Mouse (Mus musculus) lung, postnatal 25 days (tissue): ENCODE measurements around the gene Nphp4.

ENCODE experiments used
- DNase-seq: peaks from one replicate; pipeline ENCODE4 v3.0.0; 2022; ENCODE audit warnings: low spot score

The Nphp4 gene

GRCm38 (mm10) chr4:152568006-152568405, 91.5 kb downstream of the Nphp4 start:
- no peak for DNase-seq

GRCm38 (mm10) chr4:152568662-152569395, 92.3 kb downstream of the Nphp4 start:
- DNase-seq = no peak

DNA sequence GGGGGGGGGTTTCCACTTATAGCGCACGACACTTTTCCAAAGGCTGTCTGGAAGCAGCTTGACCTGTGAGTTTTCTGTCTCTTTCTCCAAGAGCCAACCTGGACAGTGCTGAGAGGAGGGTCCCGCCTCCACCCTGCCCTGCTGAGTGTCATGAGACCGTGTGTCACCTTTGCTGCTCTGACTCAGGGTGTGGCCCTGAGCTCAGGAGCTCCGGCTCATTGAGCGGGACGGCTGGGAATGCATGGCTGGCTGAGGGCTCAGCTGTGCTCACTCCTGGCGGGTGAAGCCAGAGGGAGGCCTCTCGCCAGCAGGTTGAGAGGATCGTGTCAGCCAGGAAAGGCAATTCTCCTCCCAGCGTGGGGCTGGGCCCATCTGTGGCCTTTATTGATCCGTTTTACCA, 97.8 kb downstream of the Nphp4 start:
- DNase-seq = no peak

DNA sequence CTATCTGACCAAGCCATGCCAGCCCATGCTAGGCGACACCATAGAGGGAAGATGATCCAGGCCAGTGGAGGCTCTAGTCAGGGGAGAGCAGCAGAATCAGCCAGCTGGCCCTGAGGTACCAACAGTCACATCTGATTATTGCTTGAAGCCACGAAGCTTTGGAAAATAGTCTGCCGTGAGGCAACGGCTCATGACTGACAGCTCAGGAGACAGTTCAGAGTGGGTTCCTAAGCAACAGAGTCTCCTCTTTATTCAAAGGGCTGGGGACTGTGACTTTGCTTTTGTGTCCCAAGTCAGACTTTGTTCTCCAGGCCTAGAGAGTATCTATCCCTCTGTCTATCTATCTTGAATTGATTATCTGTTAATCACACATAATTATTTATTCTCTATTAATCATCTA, 100.3 kb downstream of the Nphp4 start:
- DNase-seq = no peak

GRCm38 (mm10) chr4:152579956-152580355, 103.5 kb downstream of the Nphp4 start:
- DNase-seq = no peak

GRCm38 (mm10) chr4:152582206-152582605, 105.7 kb downstream of the Nphp4 start:
- no peak for DNase-seq

GRCm38 (mm10) chr4:152583616-152584015, 107.1 kb downstream of the Nphp4 start:
- DNase-seq = no peak

- no peak for DNase-seq
Measured at GRCm38 (mm10) chr4:152585526-152585925, 109.0 kb downstream of the Nphp4 start.

GRCm38 (mm10) chr4:152586175-152586574, 109.7 kb downstream of the Nphp4 start:
- no peak for DNase-seq

- no peak for DNase-seq
Measured at GRCm38 (mm10) chr4:152604285-152604684, 127.8 kb downstream of the Nphp4 start.

GRCm38 (mm10) chr4:152609196-152609595, 132.7 kb downstream of the Nphp4 start:
- DNase-seq = no peak

DNA sequence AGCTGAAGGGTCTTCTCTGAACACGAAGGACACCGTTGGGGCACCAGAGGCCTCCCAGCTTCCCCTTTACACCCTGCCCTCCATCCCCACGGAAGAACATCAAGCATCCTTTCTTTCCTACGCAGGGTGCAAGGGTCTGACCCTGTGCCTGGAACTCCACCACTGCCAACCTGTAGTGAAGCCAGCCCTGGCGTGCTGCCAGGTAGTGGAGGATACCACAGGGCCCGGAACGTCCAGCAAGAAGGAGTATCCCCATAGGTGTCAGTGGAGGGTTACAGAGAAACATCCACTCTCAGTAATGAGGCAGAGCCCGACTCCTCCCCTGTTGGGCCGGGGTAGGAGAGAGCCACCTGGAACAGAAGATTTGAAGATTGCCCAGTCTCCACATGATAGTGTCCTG, 133.5 kb downstream of the Nphp4 start:
- no peak for DNase-seq
